Mouse (Mus musculus): ENCODE data around the gene Cadps. TPM values are rescaled to one million over a fixed set of nuclear protein-coding genes. Genes with fewer than 3 reads are reported as not detected.

Gene Cadps
- polyA plus RNA-seq, 1 experiment from 2014 or later, result 0.13 TPM

DNA sequence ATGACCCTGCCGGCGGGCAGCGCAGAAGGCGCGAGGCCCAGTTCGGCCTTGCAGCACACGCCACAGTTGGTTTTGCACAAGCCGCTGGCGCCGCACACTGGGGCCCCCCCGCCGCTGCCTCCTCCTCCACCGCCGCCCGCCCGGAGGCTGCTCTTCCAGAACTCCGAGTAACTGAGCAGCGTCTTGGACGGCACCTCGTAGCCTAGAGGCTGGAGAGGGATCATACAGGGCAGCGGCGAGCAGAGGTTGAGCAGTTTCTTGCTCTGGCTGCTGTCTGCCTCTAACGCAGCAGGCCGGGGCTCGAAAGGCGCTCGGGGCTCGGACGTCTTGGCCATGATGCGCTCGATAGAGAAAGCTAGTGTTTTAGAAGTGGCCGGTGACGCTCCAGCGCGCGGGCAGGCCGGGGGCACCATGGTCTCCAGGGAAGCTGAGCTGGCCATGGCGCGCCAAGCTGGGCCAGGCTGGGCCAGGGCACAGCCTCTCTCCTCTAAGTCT lies 478.1 kb downstream of the Cadps start:
- Histone ChIP-seq H3K27me3 (ENCODE audit: insufficient read depth, low read length) (peaks cover 84% of the 10 kb centered on the region), H3K9me3 (replicated peaks; ENCODE audit: low read length) (no peaks in the 10 kb centered on the region), H3K4me1 (replicated peaks; ENCODE audit: insufficient read depth, low read length) (no peaks in the 10 kb centered on the region; the same call in 1 of the 2 replicates), H3K9ac (ENCODE audit: low read depth, low read length) (no peak overlapping the region), H3K36me3 (ENCODE audit: insufficient read depth, low read length) (no peaks in the 10 kb centered on the region), H3K4me2 (ENCODE audit: low read length) (peak overlapping the region; percentile 44), H3K27ac (no peak overlapping the region), H3K4me3 (replicated peaks; ENCODE audit: low read depth, low read length) (0 out of 2 replicates have a peak overlapping the region, but pooled peaks have one; percentile 24)
- under 1% methylated on average over 39 of the region's 39 CpGs for WGBS
- no peak for TF ChIP-seq CTCF (IDR thresholded peaks at IDR 0.05; ENCODE audit: low read depth)
- DNase-seq (ENCODE audit: low spot score), result no peak
- 0 out of 2 replicates have a peak, but pooled peaks have one; percentile 34 for ATAC-seq (replicated peaks; ENCODE audit: low FRiP score, low read depth)

DNA sequence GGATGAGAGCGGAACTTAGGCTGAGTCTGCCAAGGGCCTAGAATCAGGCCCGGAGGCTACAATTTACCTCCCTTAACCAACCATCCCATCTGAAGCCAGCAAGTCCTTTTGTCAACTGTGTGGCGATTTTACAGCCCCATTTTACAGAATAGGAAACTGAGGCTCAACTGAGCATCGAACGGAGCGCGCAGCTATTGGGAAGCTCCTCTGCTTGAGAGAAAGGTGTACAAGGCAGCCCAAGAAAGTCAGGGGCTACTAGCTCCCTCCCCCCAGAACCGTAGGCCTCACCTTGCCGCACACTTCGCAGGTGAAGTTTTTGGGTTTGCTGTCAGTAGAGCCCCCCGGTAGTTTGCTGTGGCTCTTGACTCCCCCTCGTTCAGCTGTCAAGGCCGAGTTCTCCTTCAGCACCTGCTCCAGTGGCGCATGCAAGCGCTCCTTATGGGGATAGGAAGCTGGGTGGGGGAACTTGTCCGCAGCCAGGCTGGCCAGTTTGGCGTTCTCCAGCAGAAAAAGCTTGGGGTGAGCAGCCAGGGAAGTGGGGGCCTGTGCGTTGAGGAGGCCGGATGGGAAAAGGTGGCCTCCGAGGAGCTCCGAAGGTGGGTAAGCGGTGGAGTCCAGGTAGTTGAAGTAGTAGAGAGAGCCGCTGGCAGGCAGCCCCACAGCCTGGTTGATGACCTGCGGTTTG lies 478.7 kb downstream of the Cadps start:
- H3K4me1 ChIP-seq (replicated peaks; ENCODE audit: insufficient read depth, low read length), result no peaks in the 10 kb centered on the region; the same call in 1 of the 2 replicates
- ATAC-seq (replicated peaks; ENCODE audit: low FRiP score, low read depth) (0 out of 2 replicates have a peak, but pooled peaks have one; percentile 6), DNase-seq (ENCODE audit: low spot score) (no peak)
- no peak overlapping the region for H3K9ac ChIP-seq (ENCODE audit: low read depth, low read length)
- H3K27me3 ChIP-seq (ENCODE audit: insufficient read depth, low read length), result peaks cover 83% of the 10 kb centered on the region
- WGBS, result 3% methylated on average over 24 of the region's 24 CpGs
- H3K9me3 ChIP-seq (replicated peaks; ENCODE audit: low read length), result no peaks in the 10 kb centered on the region
- no peak for TF ChIP-seq CTCF (IDR thresholded peaks at IDR 0.05; ENCODE audit: low read depth)
- H3K4me3 ChIP-seq (replicated peaks; ENCODE audit: low read depth, low read length), result 0 out of 2 replicates have a peak overlapping the region, but pooled peaks have one; percentile 24
- H3K27ac ChIP-seq, result no peak overlapping the region
- peak overlapping the region; percentile 44 for H3K4me2 ChIP-seq (ENCODE audit: low read length)
- H3K36me3 ChIP-seq (ENCODE audit: insufficient read depth, low read length), result no peaks in the 10 kb centered on the region

DNA sequence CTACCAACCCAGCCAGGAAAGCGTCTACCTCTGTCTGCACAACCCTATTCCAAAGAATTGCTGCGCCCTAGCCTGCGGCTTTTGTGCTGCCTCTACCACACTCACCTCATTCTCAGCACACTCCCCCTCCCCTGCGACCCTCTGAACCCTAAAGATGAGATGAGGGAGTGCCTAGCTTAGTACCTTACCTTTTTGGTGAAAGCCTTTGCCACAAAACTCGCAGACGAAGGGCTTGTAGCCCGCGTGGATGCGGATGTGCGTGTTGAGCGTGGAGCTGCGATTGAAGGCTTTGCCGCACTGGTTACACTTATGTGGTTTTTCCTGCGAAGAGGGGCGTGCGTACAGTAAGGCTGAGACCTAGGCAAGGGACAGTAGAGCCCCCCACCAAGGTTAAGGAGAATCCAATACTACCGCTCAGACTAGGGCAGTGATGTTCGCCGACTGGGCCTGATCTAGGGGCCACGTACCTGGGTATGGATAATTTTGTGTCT lies 479.4 kb downstream of the Cadps start:
- 3% methylated on average over 20 of the region's 20 CpGs for WGBS
- Histone ChIP-seq H3K4me1 (replicated peaks; ENCODE audit: insufficient read depth, low read length) (no peaks in the 10 kb centered on the region; the same call in 1 of the 2 replicates), H3K9ac (ENCODE audit: low read depth, low read length) (no peak overlapping the region), H3K36me3 (ENCODE audit: insufficient read depth, low read length) (no peaks in the 10 kb centered on the region), H3K27me3 (ENCODE audit: insufficient read depth, low read length) (peaks cover 83% of the 10 kb centered on the region), H3K4me2 (ENCODE audit: low read length) (no peak overlapping the region), H3K4me3 (replicated peaks; ENCODE audit: low read depth, low read length) (no peak overlapping the region), H3K9me3 (replicated peaks; ENCODE audit: low read length) (no peaks in the 10 kb centered on the region), H3K27ac (no peak overlapping the region)
- ATAC-seq (replicated peaks; ENCODE audit: low FRiP score, low read depth) (no peak), DNase-seq (ENCODE audit: low spot score) (no peak)
- no peak for TF ChIP-seq CTCF (IDR thresholded peaks at IDR 0.05; ENCODE audit: low read depth)

DNA sequence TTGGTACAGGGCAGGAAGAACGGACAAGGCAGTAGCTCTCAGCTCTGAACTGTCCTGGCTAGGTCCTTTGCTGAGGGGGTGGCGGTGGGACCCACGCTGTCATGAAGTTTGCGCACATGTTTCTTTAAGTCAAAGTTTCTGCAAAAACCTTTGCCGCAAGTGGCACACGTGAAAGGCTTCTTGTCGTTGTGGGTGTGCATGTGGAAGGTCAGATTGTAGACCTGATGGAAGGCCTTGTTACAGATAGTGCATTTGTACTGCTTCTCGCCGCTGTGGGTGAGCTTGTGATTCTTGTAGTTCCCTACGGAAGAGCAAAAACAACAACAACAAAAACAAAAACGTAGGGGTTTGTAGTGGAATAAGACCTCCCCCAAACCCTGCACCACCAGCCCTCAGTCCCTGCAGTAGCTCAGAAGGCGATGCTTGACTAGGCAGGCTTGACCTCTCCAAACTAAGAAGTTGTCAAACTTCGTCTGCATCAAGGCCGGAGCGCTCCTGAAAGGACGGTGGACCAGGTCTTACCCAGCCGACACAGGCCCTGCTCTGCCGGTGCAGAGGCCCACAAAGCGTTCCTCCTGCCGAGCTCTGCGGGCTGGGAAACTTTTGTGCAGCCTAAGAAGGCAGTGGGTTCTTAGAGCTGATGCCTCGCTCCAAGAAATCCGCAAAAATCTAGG lies 480.3 kb downstream of the Cadps start:
- WGBS, result 4% methylated on average over 23 of the region's 23 CpGs

GRCm38 (mm10) chr14:12341789-12342457 lies 481.0 kb downstream of the Cadps start:
- Histone ChIP-seq H3K36me3 (ENCODE audit: insufficient read depth, low read length) (no peaks in the 10 kb centered on the region), H3K4me2 (ENCODE audit: low read length) (no peak overlapping the region), H3K9me3 (replicated peaks; ENCODE audit: low read length) (no peaks in the 10 kb centered on the region), H3K27me3 (ENCODE audit: insufficient read depth, low read length) (peaks cover 85% of the 10 kb centered on the region), H3K9ac (ENCODE audit: low read depth, low read length) (no peak overlapping the region), H3K27ac (no peak overlapping the region), H3K4me3 (replicated peaks; ENCODE audit: low read depth, low read length) (no peak overlapping the region), H3K4me1 (replicated peaks; ENCODE audit: insufficient read depth, low read length) (no peaks in the 10 kb centered on the region; the same call in 1 of the 2 replicates)
- 4% methylated on average over 24 of the region's 24 CpGs for WGBS
- ATAC-seq (replicated peaks; ENCODE audit: low FRiP score, low read depth), result no peak
- DNase-seq (ENCODE audit: low spot score), result no peak
- TF ChIP-seq CTCF (IDR thresholded peaks at IDR 0.05; ENCODE audit: low read depth), result no peak

More for the DNA sequence above, 480.3 kb downstream of the Cadps start:
- DNase-seq (ENCODE audit: low spot score) (no peak), ATAC-seq (replicated peaks; ENCODE audit: low FRiP score, low read depth) (no peak)
- no peak overlapping the region for H3K4me2 ChIP-seq (ENCODE audit: low read length)
- H3K27me3 ChIP-seq (ENCODE audit: insufficient read depth, low read length), result peaks cover 84% of the 10 kb centered on the region
- TF ChIP-seq CTCF (IDR thresholded peaks at IDR 0.05; ENCODE audit: low read depth), result no peak
- H3K9me3 ChIP-seq (replicated peaks; ENCODE audit: low read length), result no peaks in the 10 kb centered on the region
- H3K27ac ChIP-seq, result no peak overlapping the region
- H3K4me1 ChIP-seq (replicated peaks; ENCODE audit: insufficient read depth, low read length), result no peaks in the 10 kb centered on the region; the same call in 1 of the 2 replicates
- H3K4me3 ChIP-seq (replicated peaks; ENCODE audit: low read depth, low read length), result no peak overlapping the region
- H3K36me3 ChIP-seq (ENCODE audit: insufficient read depth, low read length), result no peaks in the 10 kb centered on the region
- H3K9ac ChIP-seq (ENCODE audit: low read depth, low read length), result no peak overlapping the region

Data from kidney, postnatal 0 days (tissue).